Mouse (Mus musculus) testis, adult 2 months (tissue): Measurements from ENCODE around the gene Cacna1c.
A peak's percentile ranks its signal among the peaks of the same experiment; 100 is the strongest.

Source experiments
- CTCF ChIP-seq: fragments of 200-500 bp; IDR thresholded peaks from 2 replicates; pipeline ENCODE4 v1.5.1; 2012; ENCODE audit warnings: low read depth, mild to moderate bottlenecking, inconsistent platforms, low read length, moderate library complexity; ENCODE audit not compliant: control insufficient read depth, insufficient read depth, insufficient replicate concordance
- POLR2A ChIP-seq: fragments of 200-500 bp; IDR thresholded peaks from 2 replicates; pipeline ENCODE4 v1.6.1; 2012; ENCODE audit warnings: low read depth, mild to moderate bottlenecking, inconsistent platforms, low read length, moderate library complexity; ENCODE audit not compliant: control insufficient read depth

DNA sequence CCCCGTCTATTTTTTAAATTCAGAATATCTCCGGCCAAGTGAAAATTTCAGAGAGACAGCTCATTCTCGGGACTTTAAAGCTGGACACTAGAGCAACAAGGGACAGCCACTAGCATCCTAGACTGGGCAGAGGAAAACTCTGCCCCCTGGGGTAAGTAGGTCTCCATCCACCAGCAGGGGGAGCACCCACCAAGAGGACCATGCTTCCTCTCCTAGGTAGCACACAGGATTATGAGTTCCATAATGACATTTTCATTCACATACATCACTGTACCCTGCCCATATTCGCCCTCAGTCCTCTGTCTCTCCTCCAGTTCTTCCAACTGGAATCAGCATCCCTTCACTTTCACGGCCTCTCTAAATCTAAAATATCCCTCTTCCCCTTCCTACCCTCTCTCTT, 66.6 kb downstream of the Cacna1c start:
- TF ChIP-seq CTCF (peak; percentile 46; the same call in 1 of the 2 replicates), POLR2A (no peak)
